Mouse (Mus musculus) erythroblast, embryonic 14.5 days (primary cell): ENCODE data around the gene Pdia6.

Experiments
- GATA1 ChIP-seq: IDR thresholded peaks from 2 replicates; pipeline ENCODE4 v1.6.1; 2012; ENCODE audit warnings: low read length, inconsistent platforms, mixed read lengths
- TAL1 ChIP-seq: IDR thresholded peaks from 3 replicates; pipeline ENCODE4 v1.6.1; 2012; ENCODE audit warnings: low read length, inconsistent platforms, mixed read lengths

GRCm38 (mm10) chr12:17261005-17261404 lies 5.3 kb upstream of the Pdia6 start:
- TF ChIP-seq TAL1 (no peak), GATA1 (no peak)
